Mouse (Mus musculus) layer of hippocampus, postnatal 25 days (tissue): ENCODE data around the gene Grik4. TPM values are rescaled to one million over a fixed set of nuclear protein-coding genes. Genes with fewer than 3 reads are reported as not detected.
A peak's percentile ranks its signal among the peaks of the same experiment; 100 is the strongest.

Source experiments
- DNase-seq, 2 experiments: peaks; one replicate each; pipeline ENCODE4 v3.0.0; 2022; ENCODE audit warnings: mixed read lengths in 2 of 2, low spot score in 1 of 2; ENCODE audit errors: extremely low spot score in 1 of 2
- total RNA-seq, 2 experiments: library from RNA; stranded (reverse); gene quantifications; 2 replicates each; pipeline ENCODE4 v1.2.3; 2021

The Grik4 gene
- total RNA-seq, 2 experiments from 2014 or later, result 57.0 to 60.9 TPM

GRCm38 (mm10) chr9:42906995-42907394 is 37.3 kb downstream of the Grik4 start:
- no peak for DNase-seq

GRCm38 (mm10) chr9:42898091-42898591 is 46.2 kb downstream of the Grik4 start:
- DNase-seq, result no peak

GRCm38 (mm10) chr9:42897361-42898051 is 46.8 kb downstream of the Grik4 start:
- DNase-seq, result peak; percentile 65

- no peak for DNase-seq
These were observed 47.7 kb downstream of the Grik4 start for GRCm38 (mm10) chr9:42896421-42897210.

- DNase-seq, result no peak
These were observed 51.5 kb downstream of the Grik4 start for GRCm38 (mm10) chr9:42892765-42893164.

GRCm38 (mm10) chr9:42887930-42888329 is 56.4 kb downstream of the Grik4 start:
- no peak for DNase-seq

GRCm38 (mm10) chr9:42886112-42886766 is 58.1 kb downstream of the Grik4 start:
- DNase-seq, result no peak

- DNase-seq, result no peak
These were observed 58.7 kb downstream of the Grik4 start for GRCm38 (mm10) chr9:42885566-42885965.

GRCm38 (mm10) chr9:42885123-42885522 is 59.2 kb downstream of the Grik4 start:
- no peak for DNase-seq

GRCm38 (mm10) chr9:42883006-42883759 is 61.1 kb downstream of the Grik4 start:
- no peak for DNase-seq

- DNase-seq, result no peak
These were observed 62.0 kb downstream of the Grik4 start for GRCm38 (mm10) chr9:42882313-42882712.

GRCm38 (mm10) chr9:42881040-42881439 is 63.3 kb downstream of the Grik4 start:
- DNase-seq, result no peak

GRCm38 (mm10) chr9:42878401-42878800 is 65.9 kb downstream of the Grik4 start:
- DNase-seq, result no peak

GRCm38 (mm10) chr9:42872885-42873284 is 71.4 kb downstream of the Grik4 start:
- DNase-seq, result no peak

- DNase-seq, result no peak
These were observed 72.6 kb downstream of the Grik4 start for GRCm38 (mm10) chr9:42871681-42872080.

GRCm38 (mm10) chr9:42870257-42870656 is 74.0 kb downstream of the Grik4 start:
- DNase-seq, result no peak

- no peak for DNase-seq
These were observed 75.8 kb downstream of the Grik4 start for GRCm38 (mm10) chr9:42868508-42868907.

- DNase-seq, result no peak
These were observed 77.6 kb downstream of the Grik4 start for GRCm38 (mm10) chr9:42866650-42867049.

- no peak for DNase-seq
These were observed 79.1 kb downstream of the Grik4 start for GRCm38 (mm10) chr9:42865036-42865829.

- no peak for DNase-seq
These were observed 80.9 kb downstream of the Grik4 start for GRCm38 (mm10) chr9:42863360-42863759.
